Mouse (Mus musculus): ENCODE measurements at regions not wholly inside any gene's neighbourhood (a gene's known extent, or its start where the extent isn't known, plus 50 kb on each side); places are given as distances from the start of the nearest gene placed in this dataset.
"Not testable (repeated sequence)": the region's sequence is repeated elsewhere in the genome, so short reads cannot be mapped to it uniquely, and the experiment has no call there.

DNA sequence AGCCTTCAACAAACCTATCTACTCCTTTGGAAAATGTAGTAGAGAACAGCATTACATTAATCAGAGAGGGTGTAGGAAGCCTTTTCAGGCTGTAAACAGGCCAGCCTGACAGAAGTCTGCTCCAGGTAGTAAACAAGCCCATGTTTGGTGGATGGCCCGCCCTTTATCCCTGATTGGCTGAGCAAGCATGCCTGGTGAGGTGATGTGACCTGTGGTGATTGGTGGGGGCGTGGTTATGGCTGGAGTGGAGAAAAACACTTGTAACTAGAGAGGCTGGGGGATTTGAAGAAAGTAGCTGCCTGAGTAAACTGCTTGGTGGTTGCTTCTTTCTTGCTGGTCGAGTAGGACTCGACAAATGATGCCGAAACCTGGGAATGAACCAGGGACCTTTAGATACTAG is 621.3 kb upstream of the Dsel start:
- not testable (repeated sequence) for DNase-seq (ENCODE audit: low read depth, low spot score)

DNA sequence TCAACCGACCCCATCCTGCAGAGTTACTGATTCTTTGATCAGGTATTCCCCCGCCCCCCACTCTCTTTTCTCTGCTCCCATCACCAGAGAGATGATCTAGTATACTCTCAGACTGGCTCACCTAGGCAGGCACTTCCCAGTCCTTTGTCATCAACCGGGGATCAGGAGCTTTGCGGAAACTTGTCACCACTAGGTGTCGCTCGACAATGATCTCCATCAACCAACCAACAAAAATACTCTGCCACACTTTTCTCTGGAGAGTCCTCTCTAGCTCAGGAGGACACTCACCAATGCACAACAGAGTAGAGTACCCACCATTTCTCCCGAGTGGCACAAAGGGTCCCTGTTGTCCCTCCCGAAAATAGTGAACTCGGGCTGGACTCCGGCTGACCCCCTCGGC is 591.3 kb upstream of the Dsel start:
- DNase-seq (ENCODE audit: low read depth, low spot score): peak; percentile 67

DNA sequence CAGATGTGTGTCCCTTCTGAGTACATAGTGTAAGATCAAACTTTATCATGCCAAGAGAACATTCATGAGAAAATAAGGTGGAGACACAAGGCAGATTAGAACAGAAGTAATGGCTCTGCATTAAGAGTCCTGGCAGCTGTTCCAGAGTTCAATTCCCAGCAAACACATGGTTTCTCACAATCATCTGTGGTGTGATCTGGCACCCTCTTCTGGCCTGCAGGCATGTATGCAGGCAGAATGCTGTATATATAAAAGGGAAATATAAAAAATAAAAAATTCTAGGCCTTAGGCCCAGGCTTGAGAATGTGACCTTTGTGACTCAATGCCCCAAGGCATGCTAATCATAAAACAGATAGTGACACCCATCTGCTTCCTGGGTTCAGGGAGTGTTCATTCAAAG is 587.7 kb upstream of the Dsel start:
- peak; percentile 2 for DNase-seq (ENCODE audit: low read depth, low spot score)

DNA sequence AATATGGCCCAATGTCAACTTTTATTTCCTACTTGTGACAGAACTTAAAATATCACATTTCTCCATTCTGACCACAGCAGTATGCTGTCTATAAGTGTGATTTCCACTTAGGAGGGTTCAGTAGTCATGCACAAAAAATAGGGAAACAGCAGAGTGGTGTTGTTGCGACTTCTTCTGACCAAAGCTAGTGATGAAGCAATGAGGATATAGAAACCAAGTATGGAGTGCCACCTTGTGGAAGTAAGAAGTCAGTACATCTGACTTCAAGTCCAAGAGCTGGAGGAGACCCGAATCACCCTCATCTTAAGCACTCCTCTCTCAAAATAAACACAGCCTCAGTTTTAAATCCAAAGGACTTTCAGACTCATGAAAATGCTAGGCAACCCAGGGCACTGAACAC is 586.9 kb upstream of the Dsel start:
- DNase-seq (ENCODE audit: low read depth, low spot score): peak; percentile 6

DNA sequence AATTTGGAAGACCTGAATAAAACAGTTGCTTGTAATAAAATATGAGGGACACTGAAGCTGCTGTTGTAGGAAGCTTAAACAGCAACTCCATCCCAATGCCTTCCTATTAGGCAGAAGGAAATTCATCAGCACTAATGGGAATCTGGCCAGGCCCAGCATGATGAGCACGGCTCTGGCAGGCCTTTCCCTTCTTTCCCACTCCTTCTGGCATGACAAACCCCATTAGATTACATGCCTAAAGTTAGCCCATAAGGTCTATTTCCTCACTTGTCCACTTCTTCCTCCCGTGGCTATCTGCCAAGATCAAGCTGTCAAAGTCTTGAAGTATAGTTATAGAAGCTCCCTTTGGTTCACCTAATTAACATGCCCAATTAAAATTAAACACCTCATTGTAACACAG is 574.4 kb upstream of the Dsel start:
- DNase-seq (ENCODE audit: low read depth, low spot score): no peak

DNA sequence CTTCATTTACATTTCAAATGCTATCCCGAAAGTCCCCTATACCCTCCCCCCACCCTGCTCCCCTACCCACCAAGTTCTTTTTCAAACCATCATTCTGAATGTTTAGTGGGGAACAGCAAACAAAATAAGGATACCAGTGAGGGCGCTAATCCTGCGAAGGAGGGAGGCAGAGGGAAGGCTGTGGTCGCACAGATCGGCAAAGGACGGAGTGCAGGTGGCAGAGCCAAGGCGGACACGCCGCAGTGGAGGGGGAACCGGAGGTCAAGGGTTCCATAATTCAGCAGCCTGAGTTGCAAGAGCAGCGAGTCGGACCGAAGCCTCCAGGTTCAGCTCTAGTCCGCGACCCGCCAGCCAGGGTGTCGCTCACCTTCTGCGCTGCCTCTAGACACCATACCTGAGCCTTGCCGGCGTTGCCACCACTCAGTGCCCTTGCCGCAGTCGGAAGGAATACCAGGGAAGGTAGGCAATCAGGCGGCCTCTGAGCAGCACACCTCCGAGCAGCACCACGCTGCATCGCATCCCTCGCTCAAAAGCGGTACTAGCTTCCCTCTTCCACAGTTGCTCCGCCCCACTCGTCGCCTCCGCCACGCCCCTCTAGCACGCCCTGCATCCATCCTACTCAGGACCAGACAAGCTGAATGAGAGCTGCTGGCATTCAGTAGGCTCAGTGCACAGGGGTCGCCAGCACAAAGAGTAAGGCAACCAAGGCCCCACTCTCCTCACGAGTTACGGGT is 551.8 kb upstream of the Dsel start:
- DNase-seq (ENCODE audit: low read depth, low spot score): peak; percentile 59

DNA sequence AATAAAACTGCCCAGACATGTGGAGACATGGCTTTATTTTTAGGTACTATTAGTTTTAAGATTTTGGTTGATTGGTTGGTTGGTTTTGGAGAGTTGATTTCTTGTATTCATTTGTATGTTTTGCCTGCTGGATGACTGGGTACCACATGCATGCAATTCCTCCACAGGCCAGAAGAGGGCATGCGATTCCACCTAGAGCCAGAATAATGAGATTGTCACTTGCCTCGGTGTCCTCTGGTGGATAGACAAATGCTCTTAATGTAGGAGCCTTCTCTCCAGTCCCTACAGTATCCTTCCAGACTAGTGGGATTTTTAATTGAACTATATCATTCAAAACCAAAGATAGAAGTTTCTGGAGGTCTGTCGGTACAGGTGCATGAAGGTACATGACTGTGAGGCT is 524.1 kb upstream of the Dsel start:
- DNase-seq (ENCODE audit: low read depth, low spot score): peak; percentile 43

DNA sequence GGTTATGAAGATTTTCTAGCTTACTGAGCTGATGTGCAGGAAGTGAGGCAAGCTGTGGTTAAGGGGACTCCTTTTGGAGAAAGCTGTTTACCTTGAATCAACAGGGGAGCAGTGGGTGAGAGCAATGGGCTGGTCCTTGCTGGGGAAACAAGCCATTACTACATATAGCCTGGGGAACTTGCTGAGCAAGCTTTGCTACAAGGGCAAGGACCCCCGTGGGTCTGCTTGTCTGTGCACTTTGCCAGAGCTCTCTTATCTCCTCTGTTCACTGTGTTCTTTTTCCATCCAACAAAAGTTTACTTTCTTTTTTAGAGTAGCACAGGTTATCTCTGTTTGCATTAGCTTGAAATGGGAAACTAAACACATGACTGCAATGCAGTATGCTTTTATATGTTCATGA is 519.3 kb upstream of the Dsel start:
- DNase-seq (ENCODE audit: low read depth, low spot score): no peak

DNA sequence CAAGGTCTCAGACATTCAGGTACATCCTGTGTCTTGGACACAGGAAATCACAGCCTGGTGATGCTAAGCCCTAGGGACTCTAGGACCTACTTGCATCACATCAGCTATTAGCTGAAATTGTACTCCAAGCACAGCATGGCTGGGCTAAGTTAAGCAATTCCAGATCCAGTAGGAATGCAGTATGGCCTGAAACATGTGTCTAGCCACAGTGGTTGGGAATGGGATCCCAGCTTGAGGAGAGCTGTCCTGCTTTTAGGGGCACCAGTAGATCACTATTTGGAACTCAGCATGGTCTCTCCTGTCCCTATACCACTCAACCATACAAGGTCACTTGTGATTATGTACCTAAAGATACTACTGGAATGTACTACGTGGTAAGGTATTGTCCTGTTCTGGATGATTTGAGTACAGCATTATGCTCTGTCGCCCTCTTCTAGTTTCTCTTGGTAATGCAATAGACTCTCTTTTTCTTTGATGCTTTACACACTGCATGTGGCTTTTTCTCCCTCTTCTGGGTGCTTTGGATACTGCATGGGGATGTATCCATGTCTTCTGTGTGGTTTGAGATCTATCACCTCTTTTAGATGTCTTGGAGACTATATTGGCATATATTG is 515.0 kb upstream of the Dsel start:
- peak; percentile 55 for DNase-seq (ENCODE audit: low read depth, low spot score)

DNA sequence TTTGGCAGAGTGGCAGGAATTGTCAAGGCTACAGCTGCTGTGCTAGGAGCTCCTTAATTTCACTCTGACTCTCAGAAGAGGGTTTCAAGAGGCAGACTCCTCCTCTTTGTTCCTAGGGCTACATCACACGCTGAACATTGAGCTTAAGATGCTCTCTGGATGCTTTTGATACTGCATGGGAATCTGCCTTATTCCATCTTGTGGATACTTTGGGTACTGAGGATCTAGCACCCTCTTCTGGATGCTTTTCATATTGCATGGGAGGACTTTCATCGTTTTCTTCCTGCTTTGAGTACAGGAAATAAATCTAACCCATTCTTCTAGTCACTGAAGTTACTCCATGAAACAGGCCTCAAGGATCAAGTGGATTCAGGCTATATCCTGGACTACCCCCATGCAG is 513.9 kb upstream of the Dsel start:
- DNase-seq (ENCODE audit: low read depth, low spot score): peak; percentile 73

DNA sequence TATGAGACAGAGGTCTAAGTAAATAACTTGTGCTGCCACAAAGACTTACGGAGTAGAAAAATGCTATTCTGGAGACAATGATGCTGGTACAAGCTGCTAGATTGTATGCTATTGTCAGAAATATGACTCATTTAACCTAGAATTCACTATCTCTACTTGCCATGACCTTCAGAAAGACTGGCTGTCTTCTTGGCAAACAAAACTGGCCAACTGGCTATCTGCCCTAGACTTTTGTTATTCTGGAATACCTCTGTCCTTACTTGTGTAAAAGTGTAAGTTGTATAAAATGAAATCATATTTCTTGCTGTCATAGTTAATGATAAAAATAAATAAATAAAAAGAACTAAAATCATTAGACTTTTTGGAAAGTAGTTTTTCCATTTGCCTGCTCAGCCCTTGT is 491.1 kb upstream of the Dsel start:
- no peak for DNase-seq (ENCODE audit: low read depth, low spot score)
